ENCODE assay signal across 10 mouse cellular contexts in genomic region chr6:34478036-34478435, GRCm38 (mm10). TPM values are rescaled to one million over a fixed set of nuclear protein-coding genes. Genes with fewer than 3 reads are reported as not detected.
DNase-seq lines count a peak whose midpoint lies in the region; ATAC-seq lines count a peak whose summit lies in the region.
"Had no signal": no experiment of that assay in that cellular context is flagged by ENCODE, and none has a peak within 500 bp of the region (broad histone marks: within the 10 kb centered on the region; RNA-seq: fewer than 3 reads in every experiment).

No protein-coding gene starts in this region.

- intact Hi-C loops in heart, postnatal 10 days (cut with DNase I) = no loop called here

- H3K27ac ChIP-seq in heart, embryonic 14.5 days (replicated peaks in 1 of 2; ENCODE audit: control insufficient read depth in 1 of 2, insufficient read depth in 1 of 2, low read depth in 2 of 2, low read length in 2 of 2) = no peak overlapping the region
- H3K27ac ChIP-seq in embryonic facial prominence, embryonic 10.5 days (replicated peaks) = no peak overlapping the region
- H3K27ac ChIP-seq in hindbrain, embryonic 15.5 days (replicated peaks) = no peak overlapping the region
- H3K27ac ChIP-seq in midbrain, embryonic 16.5 days (ENCODE audit: low read length) = no peak overlapping the region

- no peak overlapping the region for H3K4me3 ChIP-seq in heart, embryonic 14.5 days (ENCODE audit: control insufficient read depth in 1 of 2, insufficient read depth in 1 of 2, low read depth in 1 of 2, low read length in 2 of 2)
- H3K4me3 ChIP-seq in embryonic facial prominence, embryonic 10.5 days = peak overlapping the region; percentile 2; the same call in 1 of the 2 replicates
- no peak overlapping the region for H3K4me3 ChIP-seq in hindbrain, embryonic 15.5 days
- peak overlapping the region; percentile 21; the same call in 1 of the 2 replicates for H3K4me3 ChIP-seq in midbrain, embryonic 16.5 days (ENCODE audit: low read depth, low read length)
- H3K4me3 ChIP-seq: embryonic facial prominence, embryonic 15.5 days had no signal

- H3K4me2 ChIP-seq in heart, embryonic 14.5 days (ENCODE audit: low read length) = peak overlapping the region; percentile 7; the same call in 1 of the 2 replicates
- H3K4me2 ChIP-seq in hindbrain, embryonic 15.5 days = peak overlapping the region; percentile 85
- peak overlapping the region; percentile 54 for H3K4me2 ChIP-seq in midbrain, embryonic 16.5 days (ENCODE audit: low read length)
- H3K4me2 ChIP-seq: embryonic facial prominence, embryonic 15.5 days had no signal

- H3K9me3 ChIP-seq in heart, embryonic 14.5 days (ENCODE audit: control insufficient read depth, low read length) = no peaks in the 10 kb centered on the region
- no peaks in the 10 kb centered on the region for H3K9me3 ChIP-seq in embryonic facial prominence, embryonic 10.5 days
- H3K9me3 ChIP-seq in hindbrain, embryonic 15.5 days = no peaks in the 10 kb centered on the region
- H3K9me3 ChIP-seq in midbrain, embryonic 16.5 days (replicated peaks; ENCODE audit: control insufficient read depth, low read length, poor library complexity, severe bottlenecking) = no peaks in the 10 kb centered on the region
- H3K9me3 ChIP-seq: embryonic facial prominence, embryonic 15.5 days had no signal

- DNase-seq in heart, postnatal 10 days = no peak
- no peak for DNase-seq in embryonic facial prominence, embryonic 10.5 days (ENCODE audit: low spot score)
- no peak for DNase-seq in frontal cortex, adult 2 months (ENCODE audit: extremely low spot score in 1 of 2, low spot score in 1 of 2)
- DNase-seq in frontal cortex, postnatal 25 days (ENCODE audit: low spot score in 2 of 2) = no peak
- DNase-seq: adrenal gland, postnatal 36 days had no signal

- 85% methylated on average over 7 of the region's 7 CpGs for WGBS in heart, embryonic 14.5 days
- WGBS in embryonic facial prominence, embryonic 10.5 days = 88% methylated on average over 7 of the region's 7 CpGs
- 63% methylated on average over 7 of the region's 7 CpGs for WGBS in hindbrain, embryonic 15.5 days
- WGBS in midbrain, embryonic 16.5 days = 56% methylated on average over 7 of the region's 7 CpGs

- no peaks in the 10 kb centered on the region for H3K27me3 ChIP-seq in heart, embryonic 14.5 days (ENCODE audit: control insufficient read depth, insufficient read depth, low read length)
- H3K27me3 ChIP-seq in embryonic facial prominence, embryonic 10.5 days (replicated peaks; ENCODE audit: low read depth, poor library complexity, severe bottlenecking) = no peaks in the 10 kb centered on the region
- no peaks in the 10 kb centered on the region for H3K27me3 ChIP-seq in hindbrain, embryonic 15.5 days
- no peaks in the 10 kb centered on the region for H3K27me3 ChIP-seq in midbrain, embryonic 16.5 days (ENCODE audit: control insufficient read depth, insufficient read depth, low read depth, low read length)
- H3K27me3 ChIP-seq: embryonic facial prominence, embryonic 15.5 days had no signal

- no peaks in the 10 kb centered on the region for H3K36me3 ChIP-seq in heart, embryonic 14.5 days (ENCODE audit: control insufficient read depth, insufficient read depth, low read length)
- H3K36me3 ChIP-seq in embryonic facial prominence, embryonic 10.5 days (replicated peaks) = no peaks in the 10 kb centered on the region
- no peaks in the 10 kb centered on the region for H3K36me3 ChIP-seq in hindbrain, embryonic 15.5 days
- H3K36me3 ChIP-seq in midbrain, embryonic 16.5 days (ENCODE audit: control insufficient read depth, insufficient read depth, low read length) = no peaks in the 10 kb centered on the region
- H3K36me3 ChIP-seq: embryonic facial prominence, embryonic 15.5 days had no signal

- peaks cover 6 to 19% of the 10 kb centered on the region in 2 experiments for H3K4me1 ChIP-seq in heart, embryonic 14.5 days (ENCODE audit: control insufficient read depth in 2 of 2, insufficient read depth in 2 of 2, low read length in 2 of 2)
- peaks cover 51% of the 10 kb centered on the region for H3K4me1 ChIP-seq in embryonic facial prominence, embryonic 10.5 days
- peaks cover 39% of the 10 kb centered on the region for H3K4me1 ChIP-seq in hindbrain, embryonic 15.5 days (replicated peaks)
- peaks cover 39% of the 10 kb centered on the region for H3K4me1 ChIP-seq in midbrain, embryonic 16.5 days (ENCODE audit: control insufficient read depth, insufficient read depth, low read length)

- H3K9ac ChIP-seq in heart, embryonic 14.5 days (ENCODE audit: low read length) = no peak overlapping the region
- H3K9ac ChIP-seq in hindbrain, embryonic 15.5 days = no peak overlapping the region
- no peak overlapping the region for H3K9ac ChIP-seq in midbrain, embryonic 16.5 days (ENCODE audit: low read depth, low read length)
- H3K9ac ChIP-seq: embryonic facial prominence, embryonic 15.5 days had no signal

- ATAC-seq in heart, embryonic 14.5 days (ENCODE audit: insufficient number of reproducible peaks, insufficient read depth, low FRiP score, low read depth) = no peak
- no peak for ATAC-seq in hindbrain, embryonic 15.5 days (ENCODE audit: low FRiP score, low read depth)
- ATAC-seq in midbrain, embryonic 16.5 days = no peak
- ATAC-seq in CD4-positive, CD25-positive, alpha-beta regulatory T cell, adult 4 months = no peak

RNA-seq across cellular contexts. Expression of gene Bpgm, which starts 2.0 kb away (rescaled TPM):
- 40.1 and 58.2 TPM in 2 replicates for polyA plus RNA-seq in heart, embryonic 14.5 days (2014; fragmentation: Nextera tagmentation; extraction: Ambion mirVana)
- 10 to 100 TPM; 49.0 to 74.4 TPM for total RNA-seq in heart, postnatal 10 days (2021)
- polyA plus RNA-seq in embryonic facial prominence, embryonic 10.5 days (2016; fragmentation: Nextera tagmentation; extraction: Ambion mirVana) = 52.2 and 53.2 TPM in 2 replicates
- polyA plus RNA-seq in hindbrain, embryonic 15.5 days (2015; fragmentation: Nextera tagmentation; extraction: Ambion mirVana) = 84.8 and 92.6 TPM in 2 replicates
- 96.2 and 96.8 TPM in 2 replicates for polyA plus RNA-seq in midbrain, embryonic 16.5 days (2015; fragmentation: Nextera tagmentation; extraction: Ambion mirVana)
- polyA plus RNA-seq in frontal cortex, adult 2 months (2012; rRNA removed) = 75.5 and 82.1 TPM in 2 replicates
- polyA plus RNA-seq in CD4-positive, CD25-positive, alpha-beta regulatory T cell, adult 4 months (2017; shearing (Covaris generic)) = 10 to 100 TPM; 21.5 to 31.7 TPM

Comparison
In these comparisons a context has a peak if more than half of its experiments do, and no peak if none do; other contexts are left out.
1. H3K4me2 ChIP-seq: peak in every context shown above with its lines; median percentile 85 in hindbrain, embryonic 15.5 days; 54 in midbrain, embryonic 16.5 days; 7 in heart, embryonic 14.5 days.
2. H3K4me3 ChIP-seq: peak in embryonic facial prominence, embryonic 10.5 days (single experiment) and midbrain, embryonic 16.5 days (single experiment); none in heart, embryonic 14.5 days (0 of 2) and hindbrain, embryonic 15.5 days (single experiment).